In the genomic region with DNA sequence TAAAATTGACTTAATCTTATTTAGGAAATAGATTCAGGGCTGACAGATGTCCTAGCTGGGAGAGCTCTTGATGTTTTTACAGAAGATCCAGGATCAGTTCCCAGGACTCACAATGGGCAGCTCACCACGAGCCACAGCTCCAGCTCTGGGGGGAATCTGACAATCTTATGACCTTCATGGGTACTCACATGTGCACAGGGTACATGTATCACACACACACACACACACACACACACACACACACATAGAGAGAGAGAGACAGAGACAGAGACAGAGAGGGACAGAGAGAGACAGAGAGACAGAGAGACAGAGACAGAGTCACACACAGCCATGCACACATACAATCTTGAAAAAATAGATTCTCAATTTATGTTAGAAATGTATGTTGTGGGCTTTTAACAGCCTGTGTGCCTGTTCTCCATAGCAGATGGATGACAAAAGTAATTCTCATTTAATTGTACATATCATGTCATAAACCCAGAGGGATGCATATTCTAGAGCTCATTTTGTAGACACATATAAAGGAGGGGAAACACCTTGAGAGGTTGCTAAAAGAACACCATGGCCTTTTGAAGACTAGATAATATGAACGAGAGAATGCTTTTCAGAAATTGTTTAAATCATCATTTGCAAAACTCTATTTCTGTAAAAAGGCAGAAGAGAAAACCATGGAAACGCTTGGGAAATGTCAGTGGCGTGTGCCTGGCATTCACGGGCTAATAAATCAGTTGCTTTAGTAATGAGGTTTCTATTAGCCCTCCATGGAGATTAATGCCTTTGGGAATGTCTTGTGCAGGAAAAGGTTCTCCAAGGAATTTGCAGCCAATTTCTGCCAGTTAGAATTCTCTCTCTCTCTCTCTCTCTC, we compare ENCODE assay signal across 23 mouse cellular contexts.
DNase-seq lines count a peak whose midpoint lies in the region; ATAC-seq and TF ChIP-seq lines count a peak whose summit lies in the region.
"Had no signal": no experiment of that assay in that cellular context is flagged by ENCODE, and none has a peak within 500 bp of the region (broad histone marks: within the 10 kb centered on the region; RNA-seq: fewer than 3 reads in every experiment).

No protein-coding gene starts in this region.

- no peak for TF ChIP-seq CTCF in layer of hippocampus, adult 2 months (conservative IDR thresholded peaks at IDR 0.05)

- no peak overlapping the region for H3K4me2 ChIP-seq in forebrain, embryonic 14.5 days (ENCODE audit: low read length)
- H3K4me2 ChIP-seq in forebrain, embryonic 13.5 days, result no peak overlapping the region
- H3K4me2 ChIP-seq in neural tube, embryonic 14.5 days (ENCODE audit: low read depth, low read length), result no peak overlapping the region
- H3K4me2 ChIP-seq: heart, embryonic 11.5 days; limb, embryonic 12.5 days; liver, embryonic 12.5 days had no signal

- no peaks in the 10 kb centered on the region for H3K36me3 ChIP-seq in forebrain, embryonic 14.5 days (ENCODE audit: control insufficient read depth, insufficient read depth, low read length)
- H3K36me3 ChIP-seq in forebrain, embryonic 13.5 days (ENCODE audit: poor library complexity, severe bottlenecking), result no peaks in the 10 kb centered on the region
- H3K36me3 ChIP-seq in neural tube, embryonic 14.5 days (ENCODE audit: control insufficient read depth, insufficient read depth, low read length), result no peaks in the 10 kb centered on the region
- no peaks in the 10 kb centered on the region for H3K36me3 ChIP-seq in limb, embryonic 10.5 days
- H3K36me3 ChIP-seq: limb, embryonic 12.5 days; liver, embryonic 12.5 days had no signal

- no peak for ATAC-seq in forebrain, embryonic 14.5 days
- ATAC-seq in forebrain, embryonic 13.5 days, result no peak
- peak; percentile 44; the same call in 1 of the 2 replicates for ATAC-seq in neural tube, embryonic 14.5 days (ENCODE audit: low read depth)
- ATAC-seq: activated CD4-positive, CD25-positive, alpha-beta regulatory T cell, adult 4 months; CD4-positive, CD25-positive, alpha-beta regulatory T cell, adult 4 months; liver, embryonic 12.5 days; Patski had no signal

- H3K4me3 ChIP-seq in forebrain, embryonic 14.5 days (ENCODE audit: low read depth, low read length), result no peak overlapping the region
- no peak overlapping the region for H3K4me3 ChIP-seq in forebrain, embryonic 13.5 days
- H3K4me3 ChIP-seq in layer of hippocampus, adult 2 months, result no peak overlapping the region
- H3K4me3 ChIP-seq in neural tube, embryonic 14.5 days (ENCODE audit: low read depth, low read length), result no peak overlapping the region
- H3K4me3 ChIP-seq in limb, embryonic 10.5 days, result no peak overlapping the region
- H3K4me3 ChIP-seq: left cerebral cortex, adult 2 months; limb, embryonic 12.5 days; liver, embryonic 12.5 days had no signal

- DNase-seq in forebrain, embryonic 14.5 days (ENCODE audit: low spot score), result peak; percentile 32
- DNase-seq in layer of hippocampus, adult 2 months (ENCODE audit: low spot score in 2 of 2), result peak in 1 of 2 experiments; percentile 20
- no peak for DNase-seq in layer of hippocampus, adult 9-10 months (ENCODE audit: low spot score)
- peak; percentile 40 for DNase-seq in forelimb bud, embryonic 11.5 days (ENCODE audit: low read depth, low spot score)
- no peak for DNase-seq in limb, embryonic 10.5 days (ENCODE audit: low spot score)
- DNase-seq: adrenal gland, postnatal 10 days; cerebellum, adult 11-12 months; cerebellum, postnatal 25 days; heart, postnatal 10 days; kidney, adult 9 months; kidney, postnatal 25 days; layer of hippocampus, adult 9-11 months; lung, adult 2 months; thymus, postnatal 14 days had no signal

- no peaks in the 10 kb centered on the region for H3K4me1 ChIP-seq in forebrain, embryonic 14.5 days (ENCODE audit: control insufficient read depth, insufficient read depth, low read length)
- no peaks in the 10 kb centered on the region for H3K4me1 ChIP-seq in forebrain, embryonic 13.5 days
- 0 out of 2 replicates have a peak, but pooled peaks cover 3% of the 10 kb centered on the region for H3K4me1 ChIP-seq in neural tube, embryonic 14.5 days (ENCODE audit: control insufficient read depth, insufficient read depth, low read length)
- peaks cover 12% of the 10 kb centered on the region for H3K4me1 ChIP-seq in limb, embryonic 10.5 days
- H3K4me1 ChIP-seq: liver, embryonic 12.5 days had no signal

- H3K9me3 ChIP-seq in forebrain, embryonic 14.5 days (replicated peaks; ENCODE audit: control insufficient read depth, low read length), result no peaks in the 10 kb centered on the region
- no peaks in the 10 kb centered on the region for H3K9me3 ChIP-seq in forebrain, embryonic 13.5 days (replicated peaks)
- no peaks in the 10 kb centered on the region for H3K9me3 ChIP-seq in neural tube, embryonic 14.5 days (ENCODE audit: control insufficient read depth, low read length)
- no peaks in the 10 kb centered on the region for H3K9me3 ChIP-seq in limb, embryonic 10.5 days (replicated peaks)
- H3K9me3 ChIP-seq: limb, embryonic 12.5 days; liver, embryonic 12.5 days had no signal

- 57% methylated on average over 5 of the region's 5 CpGs for WGBS in forebrain, embryonic 14.5 days
- 60% methylated on average over 5 of the region's 5 CpGs for WGBS in forebrain, embryonic 13.5 days
- 38% methylated on average over 5 of the region's 5 CpGs for whole genome bisulfite sequencing in neural tube, embryonic 14.5 days
- WGBS in limb, embryonic 10.5 days, result 71% methylated on average over 5 of the region's 5 CpGs

- H3K27me3 ChIP-seq in forebrain, embryonic 14.5 days (replicated peaks; ENCODE audit: control insufficient read depth, insufficient read depth, low read length), result no peaks in the 10 kb centered on the region
- no peaks in the 10 kb centered on the region for H3K27me3 ChIP-seq in forebrain, embryonic 13.5 days
- H3K27me3 ChIP-seq in neural tube, embryonic 14.5 days (ENCODE audit: control insufficient read depth, insufficient read depth, low read length), result no peaks in the 10 kb centered on the region
- no peaks in the 10 kb centered on the region for H3K27me3 ChIP-seq in limb, embryonic 10.5 days (ENCODE audit: low read depth, poor library complexity, severe bottlenecking)
- H3K27me3 ChIP-seq: limb, embryonic 12.5 days; liver, embryonic 12.5 days; Patski had no signal

- no peak overlapping the region for H3K9ac ChIP-seq in forebrain, embryonic 14.5 days (ENCODE audit: low read length)
- no peak overlapping the region for H3K9ac ChIP-seq in forebrain, embryonic 13.5 days
- no peak overlapping the region for H3K9ac ChIP-seq in neural tube, embryonic 14.5 days (replicated peaks; ENCODE audit: low read depth, low read length)
- H3K9ac ChIP-seq: limb, embryonic 12.5 days; liver, embryonic 12.5 days had no signal

- no peak overlapping the region for H3K27ac ChIP-seq in forebrain, embryonic 14.5 days (ENCODE audit: low read depth, low read length)
- H3K27ac ChIP-seq in forebrain, embryonic 13.5 days, result no peak overlapping the region
- peak overlapping the region; percentile 76 for H3K27ac ChIP-seq in layer of hippocampus, adult 2 months
- H3K27ac ChIP-seq in neural tube, embryonic 14.5 days (ENCODE audit: low read depth, low read length), result no peak overlapping the region
- H3K27ac ChIP-seq in limb, embryonic 10.5 days, result no peak overlapping the region
- H3K27ac ChIP-seq: left cerebral cortex, adult 2 months; limb, embryonic 12.5 days; liver, embryonic 12.5 days had no signal

Comparison
In these comparisons a context has a peak if more than half of its experiments do, and no peak if none do; other contexts are left out.
1. DNase-seq: peak in forebrain, embryonic 14.5 days (single experiment) and forelimb bud, embryonic 11.5 days (single experiment); none in layer of hippocampus, adult 9-10 months (single experiment) and limb, embryonic 10.5 days (single experiment).